Mouse (Mus musculus): ENCODE results near the gene Hist1h2ag. TPM values are rescaled to one million over a fixed set of nuclear protein-coding genes. Genes with fewer than 3 reads are reported as not detected.

The Hist1h2ag gene
- polyA plus RNA-seq, 2 experiments, result 18.0 to 35.2 TPM

DNA sequence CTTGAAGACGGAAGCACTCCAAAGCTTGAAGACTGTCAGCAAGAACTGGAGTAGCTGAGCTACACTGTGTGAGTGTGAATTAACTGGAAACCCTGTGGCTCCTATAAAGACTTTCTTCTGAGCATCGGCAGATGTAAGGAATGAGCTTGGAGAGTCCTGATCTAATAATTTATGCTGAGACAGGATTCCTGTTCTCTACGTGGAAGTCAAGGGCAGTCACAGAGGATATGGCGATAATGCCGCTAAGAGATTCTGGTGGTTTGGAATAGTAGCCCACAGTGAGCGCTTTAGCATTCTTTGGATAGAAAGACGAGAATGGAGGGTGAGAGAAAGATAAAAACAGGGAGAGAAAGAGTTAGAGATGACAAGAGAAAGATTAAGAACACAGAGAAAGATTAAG is 34.9 kb downstream of the Hist1h2ag start:
- Histone ChIP-seq H3K27me3 (ENCODE audit: control insufficient read depth, insufficient read depth, low read length) (peaks cover 89% of the 10 kb centered on the region), H3K4me1 (replicated peaks; ENCODE audit: control insufficient read depth in 2 of 2, insufficient read depth in 2 of 2, low read length in 1 of 2) (peaks cover 2 to 5% of the 10 kb centered on the region in 2 experiments; a peak in 2 of 4 replicates), H3K4me2 (ENCODE audit: low read depth) (no peak overlapping the region), H3K9ac (replicated peaks) (no peak overlapping the region), H3K4me3 (ENCODE audit: insufficient read depth in 1 of 2, low read depth in 2 of 2, low read length in 2 of 2) (no peak overlapping the region), H3K27ac (no peak overlapping the region), H3K36me3 (replicated peaks; ENCODE audit: control insufficient read depth, insufficient read depth, low read depth) (no peaks in the 10 kb centered on the region), H3K9me3 (ENCODE audit: control insufficient read depth, low read length) (no peaks in the 10 kb centered on the region)
- TF ChIP-seq EP300 (IDR thresholded peaks at IDR 0.05; ENCODE audit: low read depth), result no peak
- TF ChIP-seq CTCF (IDR thresholded peaks at IDR 0.05; ENCODE audit: low read depth), result no peak
- ATAC-seq (ENCODE audit: insufficient read depth), result no peak
- no peak for DNase-seq (ENCODE audit: low read depth in 3 of 3, low spot score in 3 of 3)
- WGBS (ENCODE audit: insufficient replicate concordance), result 60% methylated on average over 7 of the region's 7 CpGs

DNA sequence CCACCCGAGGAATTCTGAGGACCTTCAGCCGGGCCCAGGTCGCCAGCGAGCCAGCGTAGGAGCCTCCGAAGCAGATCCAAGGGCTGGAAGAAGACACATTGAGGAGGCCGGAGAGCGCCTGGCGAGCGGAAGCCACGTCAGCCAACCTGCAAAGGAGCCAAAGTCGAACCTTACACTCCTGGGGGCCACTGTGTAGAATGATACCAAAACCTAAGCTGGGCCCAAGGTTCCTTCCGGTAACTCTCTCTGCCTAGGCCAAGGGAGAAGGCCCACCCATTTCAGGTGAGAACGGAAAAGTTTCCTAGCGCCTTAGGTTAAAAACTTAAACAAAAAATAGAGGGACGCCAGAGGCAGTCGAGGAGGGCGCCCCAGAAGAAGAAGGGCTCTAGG is 35.6 kb downstream of the Hist1h2ag start:
- no peak overlapping the region for H3K27ac ChIP-seq
- peak overlapping the region; percentile 86 for H3K4me2 ChIP-seq (ENCODE audit: low read depth)
- H3K9ac ChIP-seq (replicated peaks), result no peak overlapping the region
- no peak for DNase-seq (ENCODE audit: low read depth in 3 of 3, low spot score in 3 of 3)
- no peak for TF ChIP-seq EP300 (IDR thresholded peaks at IDR 0.05; ENCODE audit: low read depth)
- TF ChIP-seq CTCF (IDR thresholded peaks at IDR 0.05; ENCODE audit: low read depth), result no peak
- WGBS (ENCODE audit: insufficient replicate concordance), result 7% methylated on average over 18 of the region's 18 CpGs
- ATAC-seq (ENCODE audit: insufficient read depth), result peak; percentile 8; the same call in 1 of the 2 replicates
- peaks cover 2 to 5% of the 10 kb centered on the region in 2 experiments; a peak in 2 of 4 replicates for H3K4me1 ChIP-seq (replicated peaks; ENCODE audit: control insufficient read depth in 2 of 2, insufficient read depth in 2 of 2, low read length in 1 of 2)
- H3K27me3 ChIP-seq (ENCODE audit: control insufficient read depth, insufficient read depth, low read length), result peaks cover 88% of the 10 kb centered on the region
- H3K9me3 ChIP-seq (ENCODE audit: control insufficient read depth, low read length), result no peaks in the 10 kb centered on the region
- no peaks in the 10 kb centered on the region for H3K36me3 ChIP-seq (replicated peaks; ENCODE audit: control insufficient read depth, insufficient read depth, low read depth)
- H3K4me3 ChIP-seq (ENCODE audit: insufficient read depth in 1 of 2, low read depth in 2 of 2, low read length in 2 of 2), result peak overlapping the region in 1 of 2 experiments; percentile 61; a peak in 2 of 4 replicates

DNA sequence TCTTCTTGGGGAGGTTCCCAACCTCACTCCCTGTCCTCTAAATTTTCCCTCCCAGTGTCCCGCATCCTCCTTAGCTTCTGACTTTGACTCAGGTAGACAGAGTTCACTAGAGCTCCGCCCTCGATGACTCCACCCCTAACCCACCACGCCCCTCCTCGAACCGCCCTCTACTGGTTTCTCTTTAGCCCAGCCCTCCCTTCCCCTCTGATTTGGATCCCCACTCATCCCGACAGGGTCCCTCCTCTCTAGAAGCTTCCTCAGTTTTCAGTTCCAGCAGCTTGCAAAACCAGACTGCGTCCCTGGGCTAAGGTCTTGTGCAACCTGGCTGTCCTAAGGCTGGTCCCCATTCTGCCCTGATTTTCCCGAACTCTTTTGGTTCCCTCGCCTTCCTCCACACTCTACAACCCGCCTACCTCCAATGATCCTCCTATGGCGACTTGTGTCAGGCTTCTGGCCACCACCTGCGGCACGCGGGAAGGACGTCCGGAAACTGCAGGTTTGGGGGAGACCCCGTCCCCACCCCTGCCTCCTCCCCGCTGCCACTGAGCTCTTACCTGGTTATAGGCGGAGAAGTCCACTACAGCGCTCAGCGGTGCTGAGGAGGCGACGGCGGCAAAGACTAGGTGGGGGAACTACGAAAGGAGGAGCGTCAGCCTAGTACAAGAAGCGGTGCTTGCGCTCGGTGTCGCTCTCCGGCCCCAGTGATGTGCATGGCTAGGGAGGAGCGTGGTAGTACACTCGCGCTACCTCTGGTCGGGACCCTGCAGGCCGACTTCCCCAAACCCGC is 36.2 kb downstream of the Hist1h2ag start:
- under 1% methylated on average over 38 of the region's 38 CpGs for WGBS (ENCODE audit: insufficient replicate concordance)
- Histone ChIP-seq H3K9me3 (ENCODE audit: control insufficient read depth, low read length) (no peaks in the 10 kb centered on the region), H3K4me2 (ENCODE audit: low read depth) (peak overlapping the region; percentile 86), H3K4me3 (ENCODE audit: insufficient read depth in 1 of 2, low read depth in 2 of 2, low read length in 2 of 2) (peak overlapping the region; percentile 54 to 61), H3K27me3 (ENCODE audit: control insufficient read depth, insufficient read depth, low read length) (peaks cover 88% of the 10 kb centered on the region), H3K4me1 (replicated peaks; ENCODE audit: control insufficient read depth in 2 of 2, insufficient read depth in 2 of 2, low read length in 1 of 2) (peaks cover 2 to 10% of the 10 kb centered on the region in 2 experiments; a peak in 3 of 4 replicates), H3K36me3 (replicated peaks; ENCODE audit: control insufficient read depth, insufficient read depth, low read depth) (no peaks in the 10 kb centered on the region), H3K9ac (replicated peaks) (peak overlapping the region; percentile 35), H3K27ac (no peak overlapping the region)
- ATAC-seq (ENCODE audit: insufficient read depth) (peak; percentile 82), DNase-seq (ENCODE audit: low read depth in 3 of 3, low spot score in 3 of 3) (no peak)
- 0 out of 2 replicates have a peak, but pooled peaks have one; percentile 27 for TF ChIP-seq CTCF (IDR thresholded peaks at IDR 0.05; ENCODE audit: low read depth)
- no peak for TF ChIP-seq EP300 (IDR thresholded peaks at IDR 0.05; ENCODE audit: low read depth)

DNA sequence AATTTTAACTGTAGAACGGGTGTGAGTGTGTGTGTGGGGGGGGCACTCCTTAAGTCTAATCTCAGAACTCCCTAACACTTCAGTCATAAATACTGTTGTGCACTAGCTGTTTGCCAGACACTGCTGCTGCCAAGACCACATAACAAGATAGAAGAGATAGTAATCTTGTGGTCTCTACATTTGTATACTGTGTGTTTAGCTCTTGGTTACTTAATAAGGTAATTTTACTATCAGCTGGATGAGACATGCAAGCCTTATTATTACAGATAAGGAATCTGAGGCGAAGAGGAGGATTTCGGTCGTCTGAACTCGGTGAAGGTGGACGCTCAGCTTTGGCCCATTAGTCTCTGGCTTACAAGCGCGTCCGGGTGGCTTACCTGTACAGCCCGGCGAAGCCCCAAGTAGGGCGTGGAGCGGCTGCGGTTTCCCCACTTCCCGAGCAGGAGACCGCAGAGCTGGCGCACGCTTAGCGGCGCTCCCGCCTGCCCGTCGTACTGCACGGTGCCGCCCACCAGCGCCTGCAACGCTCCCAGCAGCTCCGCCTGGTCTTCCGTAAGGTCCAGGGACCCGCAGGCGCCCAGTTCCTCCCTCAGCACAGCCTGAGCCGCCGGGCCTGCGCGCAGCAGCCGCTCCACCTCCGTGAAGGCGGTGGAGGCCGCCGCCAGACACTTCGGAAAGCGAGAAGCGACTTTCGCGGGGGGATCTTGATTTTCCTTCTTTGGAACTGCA is 37.0 kb downstream of the Hist1h2ag start:
- Histone ChIP-seq H3K4me1 (replicated peaks; ENCODE audit: control insufficient read depth in 2 of 2, insufficient read depth in 2 of 2, low read length in 1 of 2) (peaks cover 2 to 13% of the 10 kb centered on the region in 2 experiments; a peak in 3 of 4 replicates), H3K4me2 (ENCODE audit: low read depth) (peak overlapping the region; percentile 86), H3K9me3 (ENCODE audit: control insufficient read depth, low read length) (no peaks in the 10 kb centered on the region), H3K4me3 (ENCODE audit: insufficient read depth in 1 of 2, low read depth in 2 of 2, low read length in 2 of 2) (peak overlapping the region; percentile 54 to 61), H3K27me3 (ENCODE audit: control insufficient read depth, insufficient read depth, low read length) (peaks cover 89% of the 10 kb centered on the region), H3K27ac (no peak overlapping the region), H3K36me3 (replicated peaks; ENCODE audit: control insufficient read depth, insufficient read depth, low read depth) (no peaks in the 10 kb centered on the region), H3K9ac (replicated peaks) (peak overlapping the region; percentile 35)
- under 1% methylated on average over 45 of the region's 45 CpGs for WGBS (ENCODE audit: insufficient replicate concordance)
- ATAC-seq (ENCODE audit: insufficient read depth) (peak; percentile 70; the same call in 1 of the 2 replicates), DNase-seq (ENCODE audit: low read depth in 3 of 3, low spot score in 3 of 3) (no peak)
- TF ChIP-seq EP300 (IDR thresholded peaks at IDR 0.05; ENCODE audit: low read depth) (no peak), CTCF (IDR thresholded peaks at IDR 0.05; ENCODE audit: low read depth) (no peak)

DNA sequence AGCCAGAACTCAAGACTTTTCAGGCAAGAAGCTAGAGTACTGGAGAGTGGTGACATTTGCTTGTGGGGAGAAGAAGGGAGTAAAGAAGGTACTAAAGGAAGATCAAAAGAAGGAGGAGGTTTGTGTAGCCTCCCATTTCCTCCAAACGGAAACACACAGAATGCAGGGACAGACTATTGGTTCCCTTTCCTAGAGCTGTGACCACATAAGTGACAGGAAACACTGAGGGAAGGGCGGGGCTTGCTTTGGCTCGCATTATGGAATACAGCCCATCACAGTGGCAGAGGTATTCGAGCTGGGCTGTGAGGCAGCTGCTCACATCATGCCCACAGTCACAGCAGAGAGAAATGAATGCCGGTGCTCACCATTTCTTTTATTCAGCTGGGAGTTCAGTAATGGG is 40.9 kb downstream of the Hist1h2ag start:
- ATAC-seq (ENCODE audit: insufficient read depth), result no peak
- H3K27ac ChIP-seq, result no peak overlapping the region
- H3K27me3 ChIP-seq (ENCODE audit: control insufficient read depth, insufficient read depth, low read length), result peaks cover 89% of the 10 kb centered on the region
- H3K4me2 ChIP-seq (ENCODE audit: low read depth), result 0 out of 2 replicates have a peak overlapping the region, but pooled peaks have one; percentile 15
- TF ChIP-seq EP300 (IDR thresholded peaks at IDR 0.05; ENCODE audit: low read depth) (no peak), CTCF (IDR thresholded peaks at IDR 0.05; ENCODE audit: low read depth) (no peak)
- no peaks in the 10 kb centered on the region for H3K36me3 ChIP-seq (replicated peaks; ENCODE audit: control insufficient read depth, insufficient read depth, low read depth)
- H3K4me1 ChIP-seq (replicated peaks; ENCODE audit: control insufficient read depth in 2 of 2, insufficient read depth in 2 of 2, low read length in 1 of 2), result peaks cover 2 to 19% of the 10 kb centered on the region in 2 experiments; a peak in 3 of 4 replicates
- H3K9ac ChIP-seq (replicated peaks), result no peak overlapping the region
- 5% methylated on average over 5 of the region's 5 CpGs for WGBS (ENCODE audit: insufficient replicate concordance)
- no peaks in the 10 kb centered on the region for H3K9me3 ChIP-seq (ENCODE audit: control insufficient read depth, low read length)
- DNase-seq (ENCODE audit: low read depth in 3 of 3, low spot score in 3 of 3), result no peak
- H3K4me3 ChIP-seq (ENCODE audit: insufficient read depth in 1 of 2, low read depth in 2 of 2, low read length in 2 of 2), result no peak overlapping the region
